Mouse (Mus musculus) mesoderm, embryonic 11.5 days (tissue): ENCODE data around the gene BC037034.

Experiments used
- DNase-seq: peaks from one replicate; pipeline ENCODE4 v3.0.0-alpha.2; 2012; ENCODE audit warnings: low read depth, low spot score

The BC037034 gene

GRCm38 (mm10) chr5:138263260-138264206, at the start of gene BC037034:
Gene BC037034 (minus strand): TSS chr5:138264033.
- peak; percentile 88 for DNase-seq

GRCm38 (mm10) chr5:138312795-138313194, 49.0 kb upstream of the BC037034 start:
- DNase-seq, result no peak

DNA sequence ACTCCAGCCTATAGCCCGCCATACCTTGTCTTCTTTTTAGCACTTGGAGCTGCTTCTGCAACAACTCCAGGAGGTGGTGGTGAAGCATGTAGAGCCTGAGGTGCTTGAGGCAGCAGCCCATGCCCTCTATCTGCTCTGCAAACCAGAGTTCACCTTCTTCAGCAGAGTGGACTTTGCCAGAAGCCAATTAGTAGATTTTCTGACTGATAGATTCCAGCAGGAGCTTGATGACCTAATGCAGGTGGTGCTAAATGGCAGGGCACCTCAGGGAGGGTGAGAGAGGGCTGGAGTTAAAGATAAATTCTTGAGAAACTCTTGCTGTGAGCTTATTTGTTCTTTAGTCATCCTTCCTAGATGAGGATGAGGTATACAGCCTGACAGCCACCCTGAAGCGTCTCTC, 35.8 kb upstream of the BC037034 start:
- no peak for DNase-seq

DNA sequence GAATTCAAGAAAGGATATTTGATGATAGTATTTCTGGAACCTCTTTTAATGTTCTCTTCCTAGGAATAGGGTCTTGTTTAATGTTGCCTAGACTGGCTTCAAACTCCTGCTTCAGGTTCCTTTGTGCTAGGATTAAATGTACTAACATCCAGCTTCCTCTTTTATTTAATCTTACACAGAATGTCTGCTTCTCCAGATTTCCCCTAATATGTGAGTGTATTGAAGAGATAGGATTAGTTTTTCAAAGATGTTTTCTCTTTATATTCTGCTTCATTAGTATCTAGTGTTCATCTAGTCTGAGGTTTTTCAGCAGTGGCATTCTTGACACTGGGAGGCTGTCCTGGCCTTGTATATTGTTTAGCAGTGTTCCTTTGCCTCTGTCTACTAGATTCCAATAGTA, 30.3 kb upstream of the BC037034 start:
- no peak for DNase-seq

- no peak for DNase-seq
Measured at GRCm38 (mm10) chr5:138291638-138292037, 27.8 kb upstream of the BC037034 start.

- no peak for DNase-seq
Measured at GRCm38 (mm10) chr5:138287861-138288260, 24.0 kb upstream of the BC037034 start.

DNA sequence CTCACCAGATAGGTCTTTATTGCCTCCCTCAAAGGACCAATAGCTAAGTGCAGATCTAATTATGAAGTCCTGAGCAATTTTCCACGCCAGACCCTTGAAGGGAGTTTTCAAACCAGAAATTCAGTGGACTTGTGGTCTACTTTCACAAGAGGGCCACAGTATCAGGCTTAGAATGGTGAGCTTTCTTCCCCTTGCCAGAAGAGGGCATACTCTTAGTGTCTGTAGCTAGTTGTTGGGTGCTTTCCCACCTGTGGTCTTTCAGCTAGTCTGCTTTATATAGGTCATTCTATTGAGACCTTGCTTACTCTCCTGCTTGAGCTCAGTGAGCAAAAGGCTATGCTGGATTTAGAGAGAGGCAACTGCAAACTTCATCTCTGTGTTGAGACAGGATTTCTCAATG, 19.7 kb upstream of the BC037034 start:
- DNase-seq, result no peak

- no peak for DNase-seq
Measured at GRCm38 (mm10) chr5:138281798-138282197, 18.0 kb upstream of the BC037034 start.

DNA sequence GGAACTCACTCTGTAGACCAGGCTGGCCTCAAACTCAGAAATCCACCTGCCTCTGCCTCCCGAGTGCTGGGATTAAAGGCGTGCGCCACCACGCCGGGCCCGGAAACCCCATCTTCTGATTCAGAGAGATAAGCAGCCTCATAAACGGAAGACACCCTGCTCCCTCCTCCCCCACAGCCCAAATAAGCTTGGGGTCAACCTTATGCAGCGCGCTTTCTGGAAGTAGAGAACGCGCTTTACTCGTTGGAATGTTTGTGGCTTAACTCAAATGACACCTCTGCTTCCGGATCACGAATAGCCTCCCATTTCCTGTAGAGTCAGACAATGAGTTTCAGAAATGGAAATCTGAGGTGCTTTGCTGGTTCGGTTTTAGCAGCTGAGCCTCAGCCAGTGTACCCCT, 17.0 kb upstream of the BC037034 start:
- DNase-seq, result no peak

GRCm38 (mm10) chr5:138280425-138280768, 16.6 kb upstream of the BC037034 start:
- DNase-seq, result no peak

GRCm38 (mm10) chr5:138279585-138280424, 16.0 kb upstream of the BC037034 start, which contains the start of the genes Gm43720, Gpc2 and Stag3:
Gene Gm43720 (minus strand): TSS chr5:138279958.
Gene Gpc2 (minus strand): TSS chr5:138280005.
Gene Stag3 (plus strand): TSS chr5:138280240.
- peak; percentile 99 for DNase-seq

DNA sequence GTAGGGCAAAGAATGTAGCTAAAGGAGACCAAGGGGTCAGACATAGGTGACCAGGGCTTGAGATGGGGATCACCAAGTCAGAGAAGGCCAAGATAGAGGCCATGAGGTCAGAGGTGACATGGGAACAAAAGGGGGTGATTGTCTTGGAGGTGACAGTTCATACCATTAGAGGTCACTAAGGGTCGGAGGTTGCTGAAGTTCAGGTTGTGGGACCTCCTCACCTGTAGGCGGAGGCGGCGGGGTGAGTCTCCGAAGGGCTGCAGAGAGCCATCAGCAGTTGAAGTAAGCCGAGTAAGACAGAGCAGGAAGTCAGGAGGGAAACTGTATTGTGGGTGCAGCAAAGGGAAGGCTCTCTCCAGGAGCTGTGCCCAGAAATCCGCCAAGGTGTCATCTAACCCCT, 14.2 kb upstream of the BC037034 start:
- no peak for DNase-seq

DNA sequence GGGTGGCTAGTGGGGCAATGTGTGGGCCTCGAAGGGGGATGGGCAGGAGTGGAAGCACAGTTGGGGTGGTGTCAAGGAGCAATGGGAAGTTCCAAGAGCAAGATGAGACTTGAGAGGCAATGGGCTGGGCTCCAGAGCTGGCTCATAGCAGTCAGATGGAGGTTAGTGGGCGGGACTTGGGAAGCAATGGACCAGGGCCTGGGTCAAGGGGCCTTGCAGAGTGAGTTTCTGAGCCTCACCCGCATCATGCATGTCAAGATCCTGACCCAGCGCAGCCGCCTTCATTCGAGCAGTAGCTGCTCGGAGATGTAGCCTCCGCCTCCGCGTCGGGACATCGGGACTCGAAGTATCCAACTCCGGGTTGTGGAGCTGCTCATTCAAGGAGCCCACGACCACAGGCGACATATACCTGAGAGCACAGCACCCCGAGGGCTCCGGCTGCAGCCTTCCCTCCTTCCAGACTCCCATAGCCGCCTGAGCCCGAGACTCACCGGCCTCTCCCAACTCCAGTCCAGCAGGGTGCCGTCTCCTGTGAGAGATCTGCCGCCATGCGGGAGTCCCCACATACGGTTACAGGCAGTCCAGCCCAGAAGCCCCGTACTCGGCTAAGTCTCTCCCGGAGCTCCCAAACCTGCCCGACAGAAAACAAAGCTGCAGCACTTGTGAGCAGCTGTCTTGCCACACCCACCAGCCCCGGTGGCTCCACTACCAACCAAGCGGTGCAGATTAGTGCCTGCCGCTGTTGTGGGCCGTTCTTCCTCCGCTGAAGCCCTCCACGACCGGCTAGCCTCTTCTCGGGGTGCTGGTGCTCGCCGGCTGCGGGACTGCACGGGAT, 11.6 kb upstream of the BC037034 start:
- DNase-seq, result no peak

DNA sequence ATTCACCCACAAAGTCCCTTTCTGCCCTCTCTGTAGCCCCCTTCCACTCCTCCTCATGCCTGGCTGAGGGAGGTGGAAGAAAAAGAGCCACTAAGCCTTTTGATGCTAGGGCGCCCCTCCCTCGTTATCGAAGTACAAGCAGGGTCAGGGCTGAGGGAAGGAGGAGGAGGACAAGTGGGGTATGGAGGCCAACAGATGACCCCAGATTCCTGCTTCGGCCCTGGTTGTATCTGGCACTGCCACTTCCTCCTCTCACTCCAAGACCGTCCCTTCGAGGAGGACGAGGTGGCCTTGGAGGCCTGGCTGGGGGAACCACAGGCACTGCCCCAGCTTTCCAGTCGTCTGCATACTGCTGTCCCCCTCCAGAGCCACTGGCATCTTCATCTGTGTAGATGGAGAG, 10.4 kb upstream of the BC037034 start:
- DNase-seq, result no peak

DNA sequence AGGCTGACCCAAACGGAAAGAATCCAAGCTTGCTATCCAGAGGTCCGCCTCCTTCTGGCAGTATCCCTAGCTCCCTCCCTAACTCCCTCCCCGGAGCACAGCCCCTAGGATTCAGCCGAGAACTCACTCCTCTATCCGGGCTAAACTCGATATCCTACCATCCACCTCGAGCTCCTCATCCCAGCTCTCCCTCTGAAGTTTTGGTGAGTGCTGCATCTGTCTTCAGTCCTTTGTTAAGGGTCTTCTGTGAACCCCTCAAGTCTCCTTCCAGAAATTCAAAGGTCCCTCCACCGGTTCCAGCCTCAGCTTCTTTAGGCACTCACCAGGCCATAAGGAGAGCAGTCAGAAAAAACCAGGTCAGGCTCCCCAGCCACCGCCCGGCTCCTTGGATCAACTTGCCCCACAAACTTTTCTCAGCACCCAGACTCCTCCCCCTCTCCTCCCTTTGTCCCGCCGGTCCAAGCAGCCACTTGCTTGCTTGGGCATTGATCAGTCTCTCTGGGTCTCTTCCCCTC, 8.6 kb upstream of the BC037034 start, which contains the start of gene Gal3st4:
Gene Gal3st4, minus strand, starts transcription at position 432 of the 515 bp plus-strand sequence.
- peak; percentile 58 for DNase-seq

DNA sequence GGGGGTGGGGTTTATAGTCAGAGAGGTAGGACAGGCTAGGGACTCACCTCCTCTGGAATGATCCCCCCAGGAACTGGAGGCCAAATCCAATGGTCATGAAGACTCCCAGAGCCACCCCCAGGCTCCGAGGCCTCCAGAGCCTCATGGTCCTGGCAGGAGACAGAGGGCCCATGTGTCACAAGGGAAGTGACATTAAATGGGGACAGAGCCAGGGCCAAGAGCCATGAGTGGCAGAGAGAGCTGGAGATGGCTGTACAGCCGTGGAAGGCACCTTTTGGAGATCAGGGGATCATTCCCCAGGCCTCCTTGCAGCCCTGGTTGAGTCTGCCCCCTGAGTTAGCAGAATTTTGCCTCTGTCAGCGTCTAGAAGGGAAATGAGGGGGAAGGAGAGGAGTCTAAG, 7.4 kb upstream of the BC037034 start:
- DNase-seq, result no peak

GRCm38 (mm10) chr5:138268980-138269379, 5.1 kb upstream of the BC037034 start:
- DNase-seq, result no peak

DNA sequence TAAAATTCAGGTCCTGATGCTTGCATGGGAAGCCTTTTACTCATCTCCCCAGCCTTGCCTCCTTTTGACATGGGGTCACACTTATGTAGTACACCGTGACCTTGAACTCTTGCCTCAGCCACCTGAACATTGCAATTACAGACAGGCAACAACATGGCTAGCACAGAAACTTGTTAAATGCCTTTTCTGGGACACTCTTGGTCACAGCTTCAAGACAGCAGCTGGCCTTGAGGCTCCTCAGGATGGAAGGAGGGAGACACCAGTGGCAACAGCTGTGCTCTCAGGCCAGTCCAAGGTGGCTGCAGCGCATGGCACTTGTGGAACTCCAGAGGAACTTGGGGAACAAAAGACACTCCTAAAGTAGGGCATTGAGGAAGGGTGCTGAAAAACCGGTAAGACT, 3.3 kb upstream of the BC037034 start:
- DNase-seq, result no peak

GRCm38 (mm10) chr5:138265712-138266111, 1.9 kb upstream of the BC037034 start:
- no peak for DNase-seq

DNA sequence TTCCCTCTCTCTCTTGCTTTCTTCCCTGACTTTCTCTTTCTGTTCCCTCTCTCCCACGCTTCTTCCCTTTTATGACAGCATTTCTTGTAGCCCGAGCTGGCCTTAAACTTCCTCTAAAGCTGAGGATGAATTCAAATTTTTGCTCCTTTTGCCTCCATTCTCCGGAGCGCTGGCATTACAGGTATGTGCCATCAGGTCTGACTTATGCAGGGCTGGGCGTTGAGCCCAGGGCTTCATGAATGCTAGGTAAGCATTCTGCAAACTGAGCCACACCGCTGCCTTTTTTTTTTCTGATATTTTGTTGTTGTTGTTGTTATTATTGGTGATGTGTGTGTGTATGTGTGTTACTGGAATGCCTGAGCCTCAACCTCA, 360 bp upstream of the BC037034 start:
- DNase-seq, result no peak

- no peak for DNase-seq
Measured at GRCm38 (mm10) chr5:138262582-138263240, 1.1 kb downstream of the BC037034 start.
